Mouse (Mus musculus) heart, embryonic 10.5 days (tissue): ENCODE data around the gene Atpif1. TPM values are rescaled to one million over a fixed set of nuclear protein-coding genes. Genes with fewer than 3 reads are reported as not detected.

Experiments used
- DNase-seq: peaks from one replicate; pipeline ENCODE4 v3.0.0-alpha.2; 2017; ENCODE audit warnings: low spot score
- H3K27ac ChIP-seq: fragments of 300-500 bp; sonication (generic); 2 replicates; pipeline ENCODE4 v1.5.1; 2016; ENCODE audit warnings: mild to moderate bottlenecking
- H3K27me3 ChIP-seq: fragments of 300-500 bp; sonication (generic); 2 replicates; pipeline ENCODE4 v1.6.1; 2016; ENCODE audit warnings: mild to moderate bottlenecking; ENCODE audit not compliant: poor library complexity, insufficient read depth, severe bottlenecking
- H3K36me3 ChIP-seq: fragments of 300-500 bp; sonication (generic); 2 replicates; pipeline ENCODE4 v1.6.1; 2016; ENCODE audit warnings: mild to moderate bottlenecking, moderate library complexity
- H3K4me1 ChIP-seq: fragments of 300-500 bp; sonication (generic); 2 replicates; pipeline ENCODE4 v1.6.1; 2016; ENCODE audit warnings: mild to moderate bottlenecking
- H3K4me3 ChIP-seq: fragments of 300-500 bp; sonication (generic); 2 replicates; pipeline ENCODE4 v1.5.1; 2016; ENCODE audit warnings: mild to moderate bottlenecking, moderate library complexity
- H3K9me3 ChIP-seq: fragments of 300-500 bp; sonication (generic); 2 replicates; pipeline ENCODE4 v1.6.1; 2016; ENCODE audit warnings: mild to moderate bottlenecking, moderate library complexity
- WGBS: fragments of 180-500 bp; shearing (Covaris S2); methylation state at CpG from one replicate; pipeline ENCODE4 v1.1.7; 2016; 5-methylcytosine and 5-hydroxymethylcytosine counted together
- polyA plus RNA-seq: library from polyadenylated mRNA; unstranded; fragments of >200 nt; fragmentation: Nextera tagmentation; extraction: Ambion mirVana; gene quantifications from 2 replicates; pipeline ENCODE4 v1.2.1, GENCODE M21; 2016

Atpif1 gene
- polyA plus RNA-seq, 1 experiment from 2014 or later, result 980 TPM

- no peaks in the 10 kb centered on the region for H3K36me3 ChIP-seq
- H3K4me3 ChIP-seq, result no peak overlapping the region
- H3K27ac ChIP-seq, result no peak overlapping the region
- H3K4me1 ChIP-seq, result peaks cover 12% of the 10 kb centered on the region
- no peaks in the 10 kb centered on the region for H3K9me3 ChIP-seq
- DNase-seq, result no peak
- WGBS, result 80% methylated on average over 8 of the region's 8 CpGs
- H3K27me3 ChIP-seq, result no peaks in the 10 kb centered on the region
Measured at GRCm38 (mm10) chr4:132518066-132518465, 15.4 kb downstream of the Atpif1 start.

GRCm38 (mm10) chr4:132515369-132516155 lies 17.9 kb downstream of the Atpif1 start:
- Histone ChIP-seq H3K9me3 (no peaks in the 10 kb centered on the region), H3K27ac (peak overlapping the region; percentile 76), H3K4me3 (peak overlapping the region; percentile 62), H3K27me3 (no peaks in the 10 kb centered on the region), H3K36me3 (no peaks in the 10 kb centered on the region), H3K4me1 (peaks cover 14% of the 10 kb centered on the region)
- DNase-seq, result peak; percentile 98
- 21% methylated on average over 22 of the region's 22 CpGs for WGBS

- 3% methylated on average over 21 of the region's 21 CpGs for WGBS
- Histone ChIP-seq H3K9me3 (no peaks in the 10 kb centered on the region), H3K27ac (peak overlapping the region; percentile 76), H3K36me3 (no peaks in the 10 kb centered on the region), H3K4me3 (peak overlapping the region; percentile 62), H3K27me3 (no peaks in the 10 kb centered on the region), H3K4me1 (peaks cover 16% of the 10 kb centered on the region)
- peak; percentile 93 for DNase-seq
Measured at GRCm38 (mm10) chr4:132514555-132515135, 18.8 kb downstream of the Atpif1 start.

GRCm38 (mm10) chr4:132513395-132514273 lies 19.8 kb downstream of the Atpif1 start:
- H3K36me3 ChIP-seq, result no peaks in the 10 kb centered on the region
- H3K4me3 ChIP-seq, result 0 out of 2 replicates have a peak overlapping the region, but pooled peaks have one; percentile 5
- H3K4me1 ChIP-seq, result peaks cover 22% of the 10 kb centered on the region
- no peaks in the 10 kb centered on the region for H3K27me3 ChIP-seq
- 36% methylated on average over 14 of the region's 14 CpGs for WGBS
- no peak overlapping the region for H3K27ac ChIP-seq
- no peaks in the 10 kb centered on the region for H3K9me3 ChIP-seq
- no peak for DNase-seq

GRCm38 (mm10) chr4:132512080-132512479 lies 21.4 kb downstream of the Atpif1 start:
- H3K9me3 ChIP-seq, result no peaks in the 10 kb centered on the region
- WGBS, result 67% methylated on average over 3 of the region's 3 CpGs
- no peak overlapping the region for H3K27ac ChIP-seq
- peaks cover 33% of the 10 kb centered on the region for H3K4me1 ChIP-seq
- H3K36me3 ChIP-seq, result no peaks in the 10 kb centered on the region
- H3K4me3 ChIP-seq, result no peak overlapping the region
- H3K27me3 ChIP-seq, result no peaks in the 10 kb centered on the region
- DNase-seq, result no peak

GRCm38 (mm10) chr4:132510352-132510798 lies 23.1 kb downstream of the Atpif1 start, which contains the start of gene Sesn2:
Gene Sesn2, minus strand, starts transcription at chr4:132510501.
- 0% methylated on average over 32 of the region's 32 CpGs for WGBS

GRCm38 (mm10) chr4:132509621-132510296 lies 23.7 kb downstream of the Atpif1 start:
- Histone ChIP-seq H3K4me3 (peak overlapping the region; percentile 87), H3K27ac (peak overlapping the region; percentile 88), H3K27me3 (no peaks in the 10 kb centered on the region), H3K36me3 (no peaks in the 10 kb centered on the region), H3K4me1 (peaks cover 42% of the 10 kb centered on the region), H3K9me3 (no peaks in the 10 kb centered on the region)
- peak; percentile 94 for DNase-seq
- WGBS, result under 1% methylated on average over 52 of the region's 52 CpGs

More at GRCm38 (mm10) chr4:132510352-132510798, 23.1 kb downstream of the Atpif1 start, which contains the start of gene Sesn2:
- H3K4me3 ChIP-seq, result peak within 1 kb of the TSS; percentile 87
- no peaks in the 10 kb centered on the region for H3K9me3 ChIP-seq
- no peaks in the 10 kb centered on the region for H3K27me3 ChIP-seq
- H3K36me3 ChIP-seq, result no peaks in the 10 kb centered on the region
- peaks cover 36% of the 10 kb centered on the region for H3K4me1 ChIP-seq
- peak within 1 kb of the TSS; percentile 88 for H3K27ac ChIP-seq
- peak; percentile 99 for DNase-seq

GRCm38 (mm10) chr4:132507210-132507609 lies 26.2 kb downstream of the Atpif1 start:
- Histone ChIP-seq H3K27me3 (no peaks in the 10 kb centered on the region), H3K9me3 (no peaks in the 10 kb centered on the region), H3K36me3 (no peaks in the 10 kb centered on the region), H3K27ac (peak overlapping the region; percentile 42; the same call in 1 of the 2 replicates), H3K4me3 (no peak overlapping the region; the same call in 1 of the 2 replicates), H3K4me1 (peaks cover 36% of the 10 kb centered on the region)
- 34% methylated on average over 2 of the region's 2 CpGs for WGBS
- no peak for DNase-seq

GRCm38 (mm10) chr4:132506250-132506649 lies 27.2 kb downstream of the Atpif1 start:
- Histone ChIP-seq H3K27ac (no peak overlapping the region), H3K4me3 (no peak overlapping the region), H3K36me3 (0 out of 2 replicates have a peak, but pooled peaks cover under 1% of the 10 kb centered on the region), H3K4me1 (peaks cover 36% of the 10 kb centered on the region), H3K27me3 (no peaks in the 10 kb centered on the region), H3K9me3 (no peaks in the 10 kb centered on the region)
- WGBS, result 76% methylated on average over 6 of the region's 6 CpGs
- no peak for DNase-seq

- H3K27me3 ChIP-seq, result no peaks in the 10 kb centered on the region
- peaks cover 36% of the 10 kb centered on the region for H3K4me1 ChIP-seq
- no peak overlapping the region for H3K27ac ChIP-seq
- H3K36me3 ChIP-seq, result 0 out of 2 replicates have a peak, but pooled peaks cover 4% of the 10 kb centered on the region
- H3K9me3 ChIP-seq, result no peaks in the 10 kb centered on the region
- 57% methylated on average over 10 of the region's 10 CpGs for WGBS
- DNase-seq, result no peak
- no peak overlapping the region for H3K4me3 ChIP-seq
Measured at GRCm38 (mm10) chr4:132505800-132506199, 27.7 kb downstream of the Atpif1 start.

GRCm38 (mm10) chr4:132505034-132505738 lies 28.3 kb downstream of the Atpif1 start:
- H3K9me3 ChIP-seq, result no peaks in the 10 kb centered on the region
- H3K27me3 ChIP-seq, result no peaks in the 10 kb centered on the region
- H3K4me3 ChIP-seq, result no peak overlapping the region
- WGBS, result 46% methylated on average over 6 of the region's 6 CpGs
- no peak overlapping the region for H3K27ac ChIP-seq
- peaks cover 33% of the 10 kb centered on the region for H3K4me1 ChIP-seq
- H3K36me3 ChIP-seq, result 0 out of 2 replicates have a peak, but pooled peaks cover 4% of the 10 kb centered on the region
- no peak for DNase-seq
